Mouse (Mus musculus): ENCODE measurements around the gene Iqschfp.

Iqschfp gene

DNA sequence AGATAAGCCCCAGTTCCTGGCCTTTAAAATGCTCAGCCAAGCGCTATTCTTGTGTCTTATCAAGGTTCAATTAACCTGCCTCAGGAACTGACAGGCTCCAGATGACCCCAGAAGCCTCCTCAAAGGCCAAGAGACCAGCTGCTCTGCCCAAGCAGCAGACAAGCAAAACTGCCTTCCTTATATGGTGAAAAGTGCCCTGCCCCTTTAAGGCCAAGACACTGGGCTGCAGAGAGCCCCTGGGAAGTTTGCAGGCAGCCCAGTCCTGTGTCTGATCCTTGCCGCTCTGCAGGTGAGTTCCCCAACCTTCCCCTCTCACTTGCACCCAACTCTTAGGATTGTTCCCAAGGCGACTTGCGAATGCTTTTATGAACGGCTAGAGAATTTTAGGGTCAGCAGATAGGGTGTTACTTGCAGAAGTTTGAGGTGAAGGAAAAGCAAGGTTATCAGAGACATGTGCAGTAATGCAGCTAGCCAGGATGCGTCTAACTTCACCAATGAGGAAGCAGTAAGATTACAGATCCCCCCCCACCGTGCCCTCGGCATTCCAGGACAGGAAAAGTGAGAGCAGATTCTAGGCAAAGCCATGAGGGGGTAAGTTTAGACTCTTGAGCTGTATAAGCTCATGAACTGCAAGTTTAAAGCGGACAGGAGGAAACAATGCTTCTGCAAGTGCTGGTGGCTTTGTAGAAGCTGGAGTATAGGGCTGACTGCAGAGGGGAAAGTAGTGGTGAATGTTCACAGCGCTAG, 576.1 kb downstream of the Iqschfp start:
- peak in 1 of 2 experiments; percentile 18 for DNase-seq

GRCm38 (mm10) chr3:68469643-68470042, 577.6 kb downstream of the Iqschfp start:
- DNase-seq: no peak

- DNase-seq: no peak
Measured at GRCm38 (mm10) chr3:68470061-68470460, 578.0 kb downstream of the Iqschfp start.

- DNase-seq: no peak
Measured at GRCm38 (mm10) chr3:68470622-68471021, 578.6 kb downstream of the Iqschfp start.

DNA sequence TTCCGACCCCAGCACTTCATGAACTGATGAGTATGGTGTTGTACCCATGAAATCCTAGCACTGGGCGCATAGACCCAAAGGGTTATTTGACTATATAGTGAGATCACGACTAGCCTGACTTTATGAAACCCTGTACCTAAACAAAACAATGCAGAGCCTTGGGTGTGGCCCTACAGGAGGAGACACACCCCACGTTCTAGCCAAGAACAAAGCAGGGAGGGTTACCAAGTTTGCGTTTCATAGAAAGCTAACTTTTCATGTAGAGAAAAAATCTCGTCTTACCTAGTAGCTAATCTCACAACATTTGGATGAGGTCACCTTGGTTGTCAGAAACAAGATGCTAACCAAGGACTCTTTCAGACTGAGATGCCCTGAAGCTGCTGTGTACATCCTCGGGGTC, 584.3 kb downstream of the Iqschfp start:
- no peak for DNase-seq

DNA sequence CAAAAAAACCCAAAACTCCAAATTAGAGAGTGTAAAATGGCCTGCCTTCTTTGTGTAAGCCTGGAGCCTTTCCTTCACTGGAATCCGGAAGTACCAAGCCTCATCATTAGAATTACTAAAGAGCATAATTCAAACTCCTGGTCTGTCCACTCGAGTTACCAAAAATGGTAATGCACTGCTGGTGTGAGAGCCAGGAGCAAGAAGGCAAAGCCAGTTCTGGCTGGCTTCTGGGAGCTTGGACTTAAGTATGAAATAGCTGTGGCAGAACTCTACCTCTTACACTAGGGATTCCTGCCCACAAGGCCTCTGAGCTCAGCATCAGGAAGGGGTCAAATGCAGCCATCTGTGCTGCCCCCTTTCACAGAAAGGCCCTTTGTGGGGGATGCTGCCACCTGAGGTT, 585.4 kb downstream of the Iqschfp start:
- no peak for DNase-seq

GRCm38 (mm10) chr3:68479266-68479665, 587.2 kb downstream of the Iqschfp start:
- DNase-seq: no peak

DNA sequence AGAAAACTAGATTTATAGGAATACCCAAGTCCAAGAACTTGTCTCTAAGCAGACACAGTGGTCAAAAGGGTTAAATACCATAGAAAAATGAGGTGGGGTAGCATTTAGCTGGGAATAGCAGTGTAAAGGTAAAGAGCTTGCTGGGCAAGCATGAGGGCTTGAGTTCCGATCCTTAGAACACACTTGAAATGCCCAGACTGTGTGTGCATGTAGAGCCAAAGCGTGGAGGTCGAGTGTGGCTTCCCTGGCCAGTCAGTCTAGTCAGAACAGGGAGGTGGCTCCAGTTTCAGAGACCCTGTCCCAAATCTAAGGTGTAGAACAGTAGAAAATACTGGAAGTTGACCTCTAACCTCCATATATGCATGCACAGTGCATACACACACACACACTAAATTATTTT, 591.5 kb downstream of the Iqschfp start:
- no peak for DNase-seq

DNA sequence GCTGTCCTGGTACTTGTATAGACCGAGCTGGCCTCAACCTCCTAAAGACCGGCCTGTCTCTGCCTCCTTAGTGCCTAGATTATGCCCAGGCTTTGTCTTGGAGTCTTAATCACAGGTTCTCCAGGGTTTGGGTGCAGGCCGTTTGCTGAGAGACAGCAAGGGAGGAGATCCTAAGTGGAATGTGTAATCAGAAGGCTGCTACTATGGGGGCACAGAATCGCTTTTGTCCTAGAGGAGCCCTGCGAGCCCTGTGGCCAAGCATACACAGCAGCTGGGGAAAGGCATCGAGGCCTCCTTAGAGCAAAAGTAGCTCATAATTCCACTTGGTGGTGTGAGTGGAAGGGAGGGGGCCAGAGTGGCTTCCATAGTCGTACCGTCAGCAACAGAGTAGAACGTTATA, 592.0 kb downstream of the Iqschfp start:
- DNase-seq: no peak

DNA sequence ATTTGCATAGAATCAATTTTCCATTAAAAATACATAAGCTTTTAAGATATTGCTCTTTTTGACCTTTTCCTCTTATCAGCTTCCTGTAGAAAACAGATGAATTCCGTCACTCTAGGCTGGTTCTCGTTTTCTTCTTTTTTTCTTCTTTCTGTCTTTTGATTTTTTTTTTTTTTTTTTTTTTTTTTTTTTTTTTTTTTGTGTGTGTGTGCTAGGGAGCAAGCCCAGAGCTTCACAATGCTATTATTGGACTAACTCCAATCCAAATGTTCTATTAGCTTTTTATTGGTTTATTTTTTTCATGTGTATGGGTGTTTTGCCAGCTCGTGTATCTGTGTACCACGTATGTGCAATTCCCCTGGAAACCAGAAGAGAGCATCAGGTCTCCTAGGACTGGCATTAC, 592.5 kb downstream of the Iqschfp start:
- DNase-seq: no peak

- no peak for DNase-seq
Measured at GRCm38 (mm10) chr3:68487621-68488020, 595.6 kb downstream of the Iqschfp start.

GRCm38 (mm10) chr3:68488316-68488715, 596.3 kb downstream of the Iqschfp start:
- DNase-seq: no peak

- DNase-seq: no peak
Measured at GRCm38 (mm10) chr3:68491516-68491915, 599.5 kb downstream of the Iqschfp start.

DNA sequence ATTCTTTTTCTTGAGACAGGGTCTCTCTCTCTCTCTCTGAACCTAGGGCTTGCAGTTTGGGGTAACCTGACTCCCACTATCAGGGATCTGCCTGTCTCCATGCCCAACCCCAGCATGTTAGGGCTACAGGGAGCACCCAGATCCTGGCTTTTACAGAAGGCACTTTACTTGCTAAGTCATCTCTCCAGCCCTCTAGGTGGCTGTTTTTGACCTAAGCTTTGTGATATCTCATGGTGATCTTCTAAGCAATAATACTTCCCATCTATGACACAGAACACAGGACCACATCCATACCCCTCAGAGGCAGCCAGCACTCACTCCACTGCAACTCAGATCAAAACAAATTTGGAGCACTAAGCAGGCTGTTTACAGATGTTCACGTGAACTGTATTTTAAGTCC, 600.0 kb downstream of the Iqschfp start:
- DNase-seq: no peak

DNA sequence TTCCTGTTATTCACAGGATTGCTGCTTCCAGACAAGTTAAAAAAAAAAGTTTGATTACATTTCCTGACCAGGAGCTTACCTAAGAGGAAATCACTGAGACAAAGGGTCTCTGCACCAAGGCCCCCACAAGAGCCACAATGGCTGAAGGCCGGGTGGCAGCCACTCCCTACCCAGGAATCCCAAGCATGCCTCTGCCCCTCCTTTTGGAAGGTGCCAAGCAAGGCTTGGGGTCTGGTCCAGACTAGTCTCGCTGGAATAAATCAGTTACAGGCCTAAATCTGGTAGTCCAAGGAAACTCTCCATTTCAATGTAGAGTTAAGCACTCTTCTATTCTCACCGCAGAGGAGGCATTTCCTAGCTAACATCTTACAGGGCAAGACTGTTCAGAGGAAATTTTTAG, 600.5 kb downstream of the Iqschfp start:
- peak; percentile 58 to 78 for DNase-seq

- peak; percentile 78 to 83 for DNase-seq
Measured at GRCm38 (mm10) chr3:68493170-68493585, 601.1 kb downstream of the Iqschfp start.

DNA sequence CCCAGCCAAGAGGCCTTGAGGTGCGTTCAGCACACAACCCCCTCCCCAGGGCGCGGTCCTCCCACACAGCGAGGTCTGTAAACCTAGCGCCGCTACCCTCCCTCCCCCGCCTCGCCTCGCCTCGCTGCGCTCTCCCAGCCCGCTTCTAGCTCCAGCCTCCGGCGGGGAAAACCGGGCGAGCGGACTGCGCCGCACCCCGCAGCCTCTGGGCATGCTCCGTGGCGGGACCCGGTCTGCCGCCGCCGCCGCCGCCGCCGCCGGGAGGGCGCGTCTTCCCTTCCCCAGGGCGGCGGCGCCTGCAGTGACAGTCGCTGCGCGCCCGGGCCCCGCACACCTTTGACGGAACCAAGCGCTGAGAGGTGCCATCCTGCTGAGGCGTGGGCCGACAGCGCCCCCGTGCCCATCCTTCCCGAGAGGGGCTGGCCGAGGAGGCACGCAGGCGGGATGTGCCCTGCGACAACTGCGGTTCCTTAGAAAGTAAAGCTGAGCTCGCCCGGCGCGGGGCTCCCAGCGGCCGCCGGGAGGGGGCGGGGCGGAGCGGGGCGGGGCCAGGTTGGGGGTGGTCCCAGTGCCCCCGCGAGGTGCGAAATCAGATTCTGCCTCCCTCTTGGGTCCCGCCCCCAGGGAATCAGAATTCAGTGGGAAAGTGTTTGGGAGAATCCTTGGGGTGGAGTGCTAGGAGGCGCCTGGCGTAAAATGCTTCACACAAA, 601.7 kb downstream of the Iqschfp start:
- peak; percentile 86 to 90 for DNase-seq

DNA sequence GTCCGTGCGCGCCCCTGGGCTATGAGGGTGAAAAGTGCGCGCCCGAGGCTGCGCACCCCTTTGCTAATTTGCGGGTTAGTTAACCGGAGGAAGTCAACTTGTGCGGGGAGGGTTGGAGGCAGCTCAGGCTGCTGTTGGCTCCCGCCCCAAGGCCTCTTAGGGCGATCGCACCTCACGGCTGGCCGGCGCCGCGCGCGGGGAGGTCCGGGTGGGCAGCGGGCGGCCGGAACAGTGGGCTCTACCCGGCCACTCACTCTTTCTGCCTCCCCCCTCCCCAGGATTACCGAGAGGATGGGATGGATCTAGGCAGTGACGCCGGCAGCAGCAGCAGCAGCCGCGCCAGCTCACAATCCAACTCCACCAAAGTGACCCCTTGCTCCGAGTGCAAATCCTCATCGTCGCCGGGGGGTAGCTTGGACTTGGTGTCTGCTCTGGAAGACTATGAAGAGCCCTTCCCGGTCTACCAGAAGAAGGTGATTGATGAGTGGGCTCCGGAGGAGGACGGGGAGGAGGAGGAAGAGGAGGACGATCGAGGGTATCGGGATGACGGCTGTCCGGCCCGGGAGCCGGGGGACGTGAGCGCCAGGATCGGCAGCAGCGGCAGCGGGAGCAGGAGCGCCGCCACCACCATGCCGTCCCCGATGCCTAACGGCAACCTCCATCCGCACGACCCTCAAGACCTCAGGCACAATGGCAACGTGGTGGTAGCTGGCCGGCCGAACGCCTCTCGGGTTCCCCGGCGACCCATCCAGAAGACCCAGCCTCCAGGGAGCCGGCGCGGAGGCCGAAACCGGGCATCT, 602.5 kb downstream of the Iqschfp start:
- peak; percentile 40 to 50 for DNase-seq

GRCm38 (mm10) chr3:68495096-68495735, 603.2 kb downstream of the Iqschfp start:
- peak; percentile 46 to 60 for DNase-seq

DNA sequence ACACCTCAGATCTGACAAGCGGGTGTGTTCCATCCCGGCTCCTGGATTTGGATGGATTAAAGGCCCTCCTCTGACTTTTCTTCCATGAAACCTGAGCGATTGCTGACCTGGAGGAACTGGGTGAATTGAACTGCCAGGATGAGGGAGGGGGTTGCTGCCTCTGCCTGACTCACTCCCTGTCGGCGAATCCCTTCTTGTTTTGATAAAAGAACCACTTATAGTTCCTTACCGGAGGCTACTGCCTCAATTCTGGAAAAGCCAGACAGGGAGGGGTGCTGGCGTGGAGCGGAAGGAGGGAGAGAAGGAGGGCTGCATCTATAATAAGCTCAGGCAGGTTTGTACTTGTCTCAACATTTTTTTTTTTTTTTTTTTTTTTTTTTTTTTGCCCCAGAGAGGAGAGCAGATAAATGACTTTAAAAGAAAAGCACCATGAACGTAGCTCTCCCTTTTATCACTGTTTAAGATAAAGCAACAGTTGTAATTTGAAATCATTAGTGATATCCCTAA, 603.8 kb downstream of the Iqschfp start:
- DNase-seq: no peak

GRCm38 (mm10) chr3:68496513-68496912, 604.5 kb downstream of the Iqschfp start:
- no peak for DNase-seq

GRCm38 (mm10) chr3:68499532-68500152, 607.6 kb downstream of the Iqschfp start:
- no peak for DNase-seq
